Mouse (Mus musculus) kidney, embryonic 15.5 days (tissue): ENCODE measurements around the gene Tub. TPM values are rescaled to one million over a fixed set of nuclear protein-coding genes. Genes with fewer than 3 reads are reported as not detected.

Experiments
- ATAC-seq: fragments of 200-750 bp; cut with Nextera tagmentation; replicated peaks from 2 replicates; pipeline ENCODE4 v1.8.0; 2017; ENCODE audit warnings: moderate TSS enrichment; ENCODE audit not compliant: low FRiP score
- H3K27ac ChIP-seq: fragments of 300-500 bp; sonication (generic); 2 replicates; pipeline ENCODE4 v1.5.1; 2015; ENCODE audit warnings: mild to moderate bottlenecking, inconsistent platforms
- H3K27me3 ChIP-seq: fragments of 300-500 bp; sonication (generic); 2 replicates; pipeline ENCODE4 v1.6.1; 2015; ENCODE audit warnings: inconsistent platforms
- H3K36me3 ChIP-seq: fragments of 300-500 bp; sonication (generic); 2 replicates; pipeline ENCODE4 v1.6.1; 2015; ENCODE audit warnings: inconsistent platforms
- H3K4me1 ChIP-seq: fragments of 300-500 bp; sonication (generic); 2 replicates; pipeline ENCODE4 v1.6.1; 2015; ENCODE audit warnings: inconsistent platforms
- H3K4me2 ChIP-seq: fragments of 300-500 bp; sonication (generic); 2 replicates; pipeline ENCODE4 v1.6.1; 2015; ENCODE audit warnings: moderate library complexity, mild to moderate bottlenecking, inconsistent platforms
- H3K4me3 ChIP-seq: fragments of 300-500 bp; sonication (generic); replicated peaks from 2 replicates; pipeline ENCODE4 v1.5.1; 2015; ENCODE audit warnings: mild to moderate bottlenecking, inconsistent platforms
- H3K9ac ChIP-seq: fragments of 300-500 bp; sonication (generic); 2 replicates; pipeline ENCODE4 v1.6.1; 2015; ENCODE audit warnings: mild to moderate bottlenecking, inconsistent platforms
- H3K9me3 ChIP-seq: fragments of 300-500 bp; sonication (generic); replicated peaks from 2 replicates; pipeline ENCODE4 v1.6.1; 2016; ENCODE audit warnings: inconsistent platforms
- WGBS: fragments of 180-500 bp; shearing (Covaris S2); methylation state at CpG from one replicate; pipeline ENCODE4 v1.1.7; 2015; ENCODE audit warnings: mixed read lengths; 5-methylcytosine and 5-hydroxymethylcytosine counted together
- polyA plus RNA-seq: library from polyadenylated mRNA; unstranded; fragments of >200 nt; fragmentation: Nextera tagmentation; extraction: Ambion mirVana; gene quantifications from 2 replicates; pipeline ENCODE4 v1.2.1, GENCODE M21; 2015

The Tub gene
- polyA plus RNA-seq, 1 experiment from 2014 or later, result 2.4 TPM

DNA sequence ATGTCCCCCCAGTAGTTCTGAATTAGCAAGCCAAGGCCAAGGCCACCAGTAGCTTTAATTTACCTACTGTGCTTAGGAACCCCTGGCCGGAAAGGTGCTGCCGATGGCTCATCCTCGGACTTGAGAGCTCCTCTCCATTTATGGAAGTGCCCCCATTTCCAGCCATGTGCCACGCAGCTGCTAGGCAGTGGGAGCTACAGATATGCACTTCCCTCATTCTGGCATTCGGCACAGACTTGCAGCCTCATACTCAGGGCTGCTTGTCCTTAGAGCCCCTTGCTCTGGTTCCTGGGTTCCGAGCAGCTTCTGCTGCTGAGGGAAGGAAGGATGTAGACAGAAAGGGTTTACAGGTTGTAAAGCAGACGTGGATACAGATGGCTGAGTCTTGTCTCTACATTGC lies 64.7 kb downstream of the Tub start:
- Histone ChIP-seq H3K27ac (no peak overlapping the region), H3K4me1 (peaks cover 5% of the 10 kb centered on the region; the same call in 1 of the 2 replicates), H3K27me3 (peaks cover 36% of the 10 kb centered on the region), H3K9ac (no peak overlapping the region), H3K4me3 (no peak overlapping the region), H3K4me2 (no peak overlapping the region), H3K36me3 (no peaks in the 10 kb centered on the region), H3K9me3 (no peaks in the 10 kb centered on the region)
- 77% methylated on average over 7 of the region's 7 CpGs for WGBS
- ATAC-seq, result no peak

DNA sequence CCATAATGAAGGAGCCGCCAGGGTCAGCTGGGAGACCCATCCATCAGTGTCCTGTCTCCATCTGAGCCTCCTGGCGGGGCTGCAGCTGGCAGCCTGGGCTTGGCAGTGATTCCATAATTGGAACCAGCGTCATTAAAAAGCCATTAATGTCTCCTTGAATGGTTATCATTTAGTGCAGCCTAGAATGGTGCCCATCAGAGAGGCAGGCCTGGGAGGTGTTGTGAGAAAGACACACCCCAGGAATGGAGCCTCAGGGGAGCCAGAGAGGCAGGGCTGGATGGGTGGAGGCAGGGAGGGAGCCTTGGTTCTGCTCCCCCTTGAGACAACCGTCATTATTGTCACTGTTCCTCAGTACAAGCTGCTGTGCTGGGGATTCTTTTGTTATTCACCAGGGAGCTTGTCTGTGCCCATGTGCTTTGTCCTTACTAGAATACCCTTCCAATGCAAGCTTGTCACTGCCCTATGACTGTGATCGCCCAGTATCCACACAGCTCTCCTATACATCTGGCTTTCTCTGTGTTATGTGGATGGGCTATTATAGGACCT lies 66.3 kb downstream of the Tub start:
- Histone ChIP-seq H3K9me3 (no peaks in the 10 kb centered on the region), H3K36me3 (no peaks in the 10 kb centered on the region), H3K4me3 (no peak overlapping the region), H3K4me1 (peaks cover under 1% of the 10 kb centered on the region; the same call in 1 of the 2 replicates), H3K4me2 (no peak overlapping the region), H3K27ac (no peak overlapping the region), H3K9ac (no peak overlapping the region), H3K27me3 (peaks cover 20% of the 10 kb centered on the region)
- WGBS, result 30% methylated on average over 5 of the region's 5 CpGs
- 0 out of 2 replicates have a peak, but pooled peaks have one; percentile 17 for ATAC-seq

DNA sequence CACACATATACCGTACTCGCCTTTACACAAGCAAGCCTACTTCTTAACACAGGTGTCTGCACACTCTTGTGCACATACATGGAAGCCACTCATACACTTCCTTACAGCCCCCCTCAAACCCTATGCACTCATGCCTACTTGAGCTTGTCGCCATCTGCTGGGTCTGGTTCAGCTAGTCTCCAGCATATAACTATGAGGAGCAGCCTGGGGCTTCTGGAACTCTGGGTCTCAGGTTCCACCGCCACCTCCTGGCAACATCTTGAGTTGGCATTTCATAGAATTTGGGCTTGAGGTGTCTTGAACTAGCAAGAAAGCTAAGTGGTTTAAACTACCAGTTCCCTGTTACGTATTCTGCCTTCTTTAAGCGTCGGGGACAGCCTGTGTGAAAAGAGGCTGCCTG lies 69.1 kb downstream of the Tub start:
- no peak overlapping the region for H3K27ac ChIP-seq

DNA sequence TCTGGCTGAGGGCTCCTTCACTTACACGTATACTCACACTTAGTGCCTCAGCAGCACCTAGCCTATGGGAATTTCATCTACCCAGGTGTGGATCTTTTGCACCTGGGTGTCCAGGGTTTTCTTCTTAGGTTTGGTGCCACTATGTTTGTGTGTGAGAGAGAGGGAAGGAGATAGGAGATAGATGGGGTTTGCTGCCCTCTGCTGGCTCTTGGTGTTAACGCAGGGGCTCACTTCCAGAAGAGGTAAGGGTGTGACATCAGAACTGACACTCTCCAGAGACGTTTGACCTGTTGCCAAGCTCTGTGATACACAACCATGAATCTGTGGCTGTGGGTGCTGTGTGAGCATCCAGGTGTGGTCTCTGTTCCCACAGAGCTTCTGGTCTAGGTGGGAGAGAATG lies 71.3 kb downstream of the Tub start:
- Histone ChIP-seq H3K9me3 (no peaks in the 10 kb centered on the region), H3K27me3 (no peaks in the 10 kb centered on the region), H3K4me3 (no peak overlapping the region), H3K27ac (no peak overlapping the region), H3K4me2 (no peak overlapping the region), H3K36me3 (no peaks in the 10 kb centered on the region), H3K9ac (no peak overlapping the region), H3K4me1 (no peaks in the 10 kb centered on the region)
- peak; percentile 40 for ATAC-seq
- whole genome bisulfite sequencing, result 11% methylated on average over 3 of the region's 3 CpGs

More for the DNA sequence above, 69.1 kb downstream of the Tub start:
- Histone ChIP-seq H3K4me3 (no peak overlapping the region), H3K4me1 (no peaks in the 10 kb centered on the region), H3K27me3 (no peaks in the 10 kb centered on the region), H3K36me3 (no peaks in the 10 kb centered on the region), H3K4me2 (no peak overlapping the region), H3K9me3 (no peaks in the 10 kb centered on the region), H3K9ac (no peak overlapping the region)
- no peak for ATAC-seq
- 87% methylated on average over 7 of the region's 7 CpGs for WGBS

DNA sequence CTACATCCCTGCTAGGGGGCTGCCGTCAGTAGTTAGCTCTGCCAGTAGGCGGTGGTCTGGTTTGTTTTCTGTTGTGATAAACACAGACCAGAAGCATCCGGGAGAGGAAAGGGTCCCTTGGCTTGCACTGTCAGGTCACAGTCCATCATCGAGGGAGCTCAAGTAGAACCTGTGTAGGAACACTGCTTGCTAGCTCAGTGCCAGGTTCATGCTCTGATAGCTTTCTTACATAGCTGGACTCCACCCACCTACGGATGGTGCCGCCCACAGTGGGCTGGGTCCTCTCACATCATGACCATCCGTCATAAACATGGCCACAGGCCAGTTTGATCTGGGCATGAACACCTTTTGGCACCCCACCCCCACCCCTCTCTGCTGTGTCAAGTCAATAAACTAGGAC lies 75.6 kb downstream of the Tub start:
- Histone ChIP-seq H3K4me3 (no peak overlapping the region), H3K4me1 (no peaks in the 10 kb centered on the region), H3K36me3 (no peaks in the 10 kb centered on the region), H3K9ac (no peak overlapping the region), H3K27ac (no peak overlapping the region), H3K27me3 (no peaks in the 10 kb centered on the region), H3K4me2 (no peak overlapping the region), H3K9me3 (no peaks in the 10 kb centered on the region)
- WGBS, result 87% methylated on average over 7 of the region's 7 CpGs
- ATAC-seq, result no peak

DNA sequence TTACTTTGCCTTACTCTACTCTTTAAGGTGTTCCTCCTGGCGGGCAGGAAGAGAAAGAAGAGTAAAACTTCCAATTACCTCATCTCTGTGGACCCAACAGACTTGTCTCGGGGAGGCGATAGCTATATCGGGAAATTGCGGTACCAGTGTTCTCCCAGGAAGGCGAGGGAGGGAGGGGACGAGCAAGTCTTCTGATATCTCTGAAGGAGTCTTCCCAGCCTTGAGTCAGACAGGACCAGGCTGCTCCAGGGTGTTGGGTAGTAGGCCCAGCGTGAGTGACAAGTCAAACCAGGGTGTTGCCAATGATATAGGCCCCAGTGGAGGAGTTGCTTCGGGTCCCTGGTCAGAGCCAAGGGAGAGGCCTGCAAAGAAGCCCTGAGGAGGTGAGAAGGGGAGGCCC lies 76.8 kb downstream of the Tub start:
- H3K36me3 ChIP-seq, result no peaks in the 10 kb centered on the region
- H3K27ac ChIP-seq, result no peak overlapping the region
- H3K4me1 ChIP-seq, result no peaks in the 10 kb centered on the region
- H3K9me3 ChIP-seq, result no peaks in the 10 kb centered on the region
- no peak overlapping the region for H3K4me3 ChIP-seq
- H3K4me2 ChIP-seq, result no peak overlapping the region
- no peak overlapping the region for H3K9ac ChIP-seq
- no peaks in the 10 kb centered on the region for H3K27me3 ChIP-seq
- WGBS, result 87% methylated on average over 9 of the region's 9 CpGs
- no peak for ATAC-seq

DNA sequence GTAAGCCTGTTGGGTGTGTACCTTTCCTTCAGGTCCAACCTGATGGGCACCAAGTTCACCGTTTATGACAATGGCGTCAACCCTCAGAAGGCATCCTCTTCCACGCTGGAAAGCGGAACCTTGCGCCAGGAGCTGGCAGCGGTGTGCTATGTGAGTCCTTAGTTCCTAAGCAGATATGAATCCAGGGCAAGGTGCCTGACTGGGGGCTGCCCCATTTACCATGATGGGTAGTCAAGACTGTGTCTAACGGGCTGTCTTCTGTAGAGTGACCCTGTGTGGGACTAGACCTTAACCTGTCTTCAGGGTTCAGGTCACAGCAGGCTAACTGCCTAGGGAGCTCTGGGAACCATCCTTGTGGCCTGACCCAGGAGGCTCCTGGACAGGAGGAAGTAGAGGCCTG lies 77.6 kb downstream of the Tub start:
- Histone ChIP-seq H3K4me2 (no peak overlapping the region), H3K27me3 (no peaks in the 10 kb centered on the region), H3K4me1 (no peaks in the 10 kb centered on the region), H3K9ac (no peak overlapping the region), H3K27ac (no peak overlapping the region), H3K4me3 (no peak overlapping the region), H3K9me3 (no peaks in the 10 kb centered on the region), H3K36me3 (no peaks in the 10 kb centered on the region)
- ATAC-seq, result no peak
- WGBS, result 94% methylated on average over 7 of the region's 7 CpGs

DNA sequence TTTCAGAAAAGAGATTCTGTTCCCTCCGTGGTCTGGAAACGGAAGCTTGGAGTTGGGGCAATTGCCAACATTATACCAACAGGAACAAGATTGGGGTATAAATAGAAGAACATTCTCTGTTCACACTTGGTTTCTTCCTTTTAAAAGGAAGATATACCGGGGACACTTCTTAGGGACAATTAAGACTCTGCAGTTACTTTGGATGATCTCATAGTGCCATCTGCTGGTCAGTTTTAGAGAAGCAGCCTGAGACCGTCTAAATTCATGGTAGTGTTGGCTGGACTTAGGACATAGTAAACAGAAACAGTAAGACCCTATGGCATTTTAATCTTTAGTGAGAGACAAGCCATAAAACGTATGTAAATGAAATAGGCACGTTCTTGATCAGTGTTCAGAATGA lies 78.1 kb downstream of the Tub start:
- WGBS, result 26% methylated on average over 6 of the region's 6 CpGs
- no peaks in the 10 kb centered on the region for H3K4me1 ChIP-seq
- H3K4me2 ChIP-seq, result no peak overlapping the region
- H3K27ac ChIP-seq, result no peak overlapping the region
- ATAC-seq, result no peak; the same call in 1 of the 2 replicates
- no peak overlapping the region for H3K4me3 ChIP-seq
- no peaks in the 10 kb centered on the region for H3K9me3 ChIP-seq
- no peaks in the 10 kb centered on the region for H3K27me3 ChIP-seq
- H3K36me3 ChIP-seq, result no peaks in the 10 kb centered on the region
- no peak overlapping the region for H3K9ac ChIP-seq

DNA sequence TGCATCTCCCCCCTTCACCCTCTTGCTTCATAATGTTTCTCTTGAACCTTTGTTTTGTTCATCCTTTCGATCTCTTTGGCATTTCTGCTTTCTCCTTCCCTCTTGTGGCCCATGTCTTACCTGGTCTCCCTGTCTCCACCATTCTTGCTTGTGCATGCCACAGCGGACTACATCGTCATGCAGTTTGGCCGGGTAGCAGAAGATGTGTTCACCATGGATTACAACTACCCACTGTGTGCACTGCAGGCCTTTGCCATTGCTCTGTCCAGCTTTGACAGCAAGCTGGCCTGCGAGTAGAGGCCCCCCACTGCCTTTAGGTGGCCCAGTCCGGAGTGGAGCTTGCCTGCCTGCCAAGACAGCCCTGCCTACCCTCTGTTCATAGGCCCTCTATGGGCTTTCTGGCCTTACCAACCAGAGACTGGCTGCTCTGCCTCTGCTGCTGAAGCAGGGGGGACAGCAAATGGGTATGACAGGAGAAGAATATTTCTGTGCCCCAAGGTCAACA lies 79.9 kb downstream of the Tub start:
- H3K4me2 ChIP-seq, result no peak overlapping the region
- H3K9ac ChIP-seq, result no peak overlapping the region
- 90% methylated on average over 6 of the region's 6 CpGs for WGBS
- no peaks in the 10 kb centered on the region for H3K4me1 ChIP-seq
- no peak overlapping the region for H3K27ac ChIP-seq
- ATAC-seq, result no peak
- H3K36me3 ChIP-seq, result no peaks in the 10 kb centered on the region
- H3K9me3 ChIP-seq, result no peaks in the 10 kb centered on the region
- no peak overlapping the region for H3K4me3 ChIP-seq
- no peaks in the 10 kb centered on the region for H3K27me3 ChIP-seq

DNA sequence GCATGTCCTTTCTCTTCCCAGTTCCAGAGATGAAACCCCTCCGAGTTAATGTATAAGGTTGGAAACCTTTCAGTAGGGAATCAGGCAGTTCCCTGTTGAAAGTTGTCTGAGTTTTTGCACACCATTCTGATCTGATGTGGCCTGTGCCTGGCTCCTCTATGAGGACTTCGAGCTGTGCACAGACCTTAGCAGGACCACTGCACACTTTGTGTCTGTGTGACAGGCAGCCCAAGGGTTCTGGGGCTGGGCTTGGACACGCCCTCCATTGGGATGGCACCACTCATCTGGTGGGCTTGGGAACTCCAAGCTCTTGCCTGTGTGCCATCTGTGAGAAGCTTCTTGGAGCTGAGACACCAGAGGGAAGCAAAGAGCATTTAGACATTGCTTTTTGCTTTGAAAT lies 81.2 kb downstream of the Tub start:
- no peaks in the 10 kb centered on the region for H3K36me3 ChIP-seq
- H3K27ac ChIP-seq, result no peak overlapping the region
- no peak overlapping the region for H3K9ac ChIP-seq
- no peak for ATAC-seq
- no peak overlapping the region for H3K4me2 ChIP-seq
- H3K4me1 ChIP-seq, result no peaks in the 10 kb centered on the region
- 80% methylated on average over 3 of the region's 3 CpGs for WGBS
- H3K4me3 ChIP-seq, result no peak overlapping the region
- no peaks in the 10 kb centered on the region for H3K9me3 ChIP-seq
- H3K27me3 ChIP-seq, result no peaks in the 10 kb centered on the region

DNA sequence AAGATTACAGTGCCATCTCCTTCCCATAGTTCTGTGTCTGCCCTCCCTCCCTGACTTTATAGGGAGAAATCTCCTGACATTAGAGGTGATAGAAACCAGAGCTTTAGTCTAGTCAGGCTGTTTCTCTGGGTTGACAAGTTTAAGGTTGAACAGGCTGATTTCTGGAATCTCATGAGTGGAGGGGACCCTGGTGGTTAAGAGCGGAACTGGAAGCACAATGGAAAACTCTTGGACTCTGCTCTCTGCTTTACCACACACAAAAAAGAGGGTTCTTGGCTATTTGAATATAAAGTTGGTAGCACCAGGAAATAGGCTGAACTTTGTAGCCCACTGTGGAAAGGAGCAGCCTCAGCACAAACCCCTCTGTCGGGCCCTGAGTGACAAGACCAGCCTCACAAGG lies 81.9 kb downstream of the Tub start:
- Histone ChIP-seq H3K4me1 (no peaks in the 10 kb centered on the region), H3K4me3 (no peak overlapping the region), H3K9me3 (no peaks in the 10 kb centered on the region), H3K27ac (no peak overlapping the region), H3K27me3 (no peaks in the 10 kb centered on the region), H3K4me2 (no peak overlapping the region), H3K36me3 (no peaks in the 10 kb centered on the region), H3K9ac (no peak overlapping the region)
- 69% methylated on average over 2 of the region's 2 CpGs for WGBS
- no peak for ATAC-seq

DNA sequence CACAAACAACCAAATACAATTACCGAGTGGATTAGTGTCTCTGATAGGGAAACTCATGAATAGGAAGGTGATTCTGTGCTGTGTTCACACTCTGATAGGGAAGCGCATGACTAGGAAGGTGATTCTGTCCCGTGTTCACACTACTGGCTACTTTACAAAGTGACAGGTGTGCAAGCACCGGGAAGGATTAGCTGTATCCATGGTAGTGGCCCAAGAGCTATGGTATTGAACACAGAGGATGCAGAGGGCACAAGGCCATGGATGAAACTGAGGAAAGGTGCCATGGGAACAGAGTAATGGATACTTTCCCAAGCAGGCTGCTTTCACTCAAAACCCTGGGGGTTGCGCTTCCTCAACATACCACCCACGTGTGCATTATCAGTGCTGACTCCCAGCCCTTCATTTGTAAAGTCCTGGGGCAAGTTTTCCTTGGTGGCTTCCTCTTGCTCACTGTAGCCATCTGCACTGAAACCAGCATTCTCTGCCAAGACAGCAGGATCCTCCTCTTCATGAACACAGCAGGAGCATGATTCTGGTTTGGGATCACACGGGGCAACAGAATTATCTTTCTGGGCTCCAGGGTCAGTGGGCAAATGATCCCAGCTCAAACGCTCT lies 88.1 kb downstream of the Tub start:
- no peak overlapping the region for H3K27ac ChIP-seq
- no peak overlapping the region for H3K4me3 ChIP-seq
- no peak overlapping the region for H3K4me2 ChIP-seq
- no peaks in the 10 kb centered on the region for H3K27me3 ChIP-seq
- H3K4me1 ChIP-seq, result no peaks in the 10 kb centered on the region
- 78% methylated on average over 8 of the region's 8 CpGs for WGBS
- H3K36me3 ChIP-seq, result no peaks in the 10 kb centered on the region
- no peak for ATAC-seq
- H3K9ac ChIP-seq, result no peak overlapping the region
- H3K9me3 ChIP-seq, result no peaks in the 10 kb centered on the region

DNA sequence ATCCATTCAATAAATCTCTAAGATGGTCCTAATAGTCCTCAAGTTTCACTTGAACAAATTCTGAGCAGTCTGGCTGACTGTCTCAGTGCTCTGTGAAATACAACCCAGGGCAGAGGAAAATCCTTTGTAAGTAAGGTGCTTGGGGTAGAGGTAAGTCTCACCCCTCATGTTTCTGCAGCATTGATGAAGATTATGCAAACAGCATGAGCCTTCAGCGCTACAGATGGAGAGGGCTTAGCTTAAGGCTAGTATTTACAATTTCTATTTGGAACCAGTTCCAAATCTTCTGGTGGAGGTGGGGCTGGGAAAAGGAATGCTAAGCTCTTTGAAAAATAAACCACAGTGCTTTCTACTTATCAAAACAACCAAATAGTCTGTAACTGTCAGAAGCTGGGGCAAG lies 88.8 kb downstream of the Tub start:
- no peak overlapping the region for H3K4me2 ChIP-seq
- H3K36me3 ChIP-seq, result no peaks in the 10 kb centered on the region
- no peak overlapping the region for H3K27ac ChIP-seq
- no peaks in the 10 kb centered on the region for H3K4me1 ChIP-seq
- no peaks in the 10 kb centered on the region for H3K27me3 ChIP-seq
- 57% methylated on average over 1 of the region's 1 CpGs for WGBS
- H3K9me3 ChIP-seq, result no peaks in the 10 kb centered on the region
- no peak for ATAC-seq
- no peak overlapping the region for H3K4me3 ChIP-seq
- H3K9ac ChIP-seq, result no peak overlapping the region
